In the genomic region with DNA sequence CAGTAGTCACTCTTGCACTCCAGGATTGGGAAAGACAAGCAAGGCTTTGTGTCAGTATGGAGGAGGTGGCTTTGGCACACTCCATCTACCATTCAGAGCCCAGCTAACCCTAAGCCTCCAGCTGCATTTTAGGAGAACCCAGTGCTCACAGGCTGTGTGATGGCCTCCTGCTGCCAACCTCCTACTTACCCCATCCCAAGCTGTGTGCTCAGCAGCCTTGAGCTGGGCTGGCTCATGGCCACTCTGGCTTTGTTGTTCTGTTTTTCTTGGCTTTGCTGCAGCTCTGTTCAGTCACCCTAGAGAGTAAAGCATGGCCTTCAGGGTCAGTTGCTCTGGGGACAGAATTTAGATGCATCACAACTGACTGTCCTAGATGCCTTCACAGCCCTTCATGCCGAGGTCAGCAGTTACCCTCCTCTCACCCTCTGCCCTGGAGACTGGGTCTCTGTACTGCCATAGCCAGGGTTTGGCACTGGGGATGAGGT, we compare ENCODE assay signal across 10 mouse cellular contexts. TPM values are rescaled to one million over a fixed set of nuclear protein-coding genes. Genes with fewer than 3 reads are reported as not detected.
DNase-seq lines count a peak whose midpoint lies in the region; ATAC-seq and TF ChIP-seq lines count a peak whose summit lies in the region.
"Had no signal": no experiment of that assay in that cellular context is flagged by ENCODE, and none has a peak within 500 bp of the region (broad histone marks: within the 10 kb centered on the region; RNA-seq: fewer than 3 reads in every experiment).

No protein-coding gene starts in this region.

- no peaks in the 10 kb centered on the region for H3K36me3 ChIP-seq in embryonic facial prominence, embryonic 14.5 days (ENCODE audit: control insufficient read depth, insufficient read depth, low read length)
- no peaks in the 10 kb centered on the region for H3K36me3 ChIP-seq in embryonic facial prominence, embryonic 10.5 days (replicated peaks)
- no peaks in the 10 kb centered on the region for H3K36me3 ChIP-seq in kidney, embryonic 15.5 days
- no peaks in the 10 kb centered on the region for H3K36me3 ChIP-seq in liver, postnatal 0 days (replicated peaks; ENCODE audit: insufficient read depth, low read length)
- no peaks in the 10 kb centered on the region for H3K36me3 ChIP-seq in stomach, postnatal 0 days (ENCODE audit: control insufficient read depth, insufficient read depth, low read length)

- no peak overlapping the region for H3K9ac ChIP-seq in embryonic facial prominence, embryonic 14.5 days (ENCODE audit: low read depth, low read length)
- no peak overlapping the region for H3K9ac ChIP-seq in kidney, embryonic 15.5 days
- no peak overlapping the region for H3K9ac ChIP-seq in liver, postnatal 0 days (replicated peaks)
- H3K9ac ChIP-seq in stomach, postnatal 0 days (ENCODE audit: low read length), result no peak overlapping the region

- no peak for TF ChIP-seq CTCF in liver, postnatal 0 days (IDR thresholded peaks at IDR 0.05; ENCODE audit: low read depth)
- no peak for TF ChIP-seq CTCF in stomach, postnatal 0 days (IDR thresholded peaks at IDR 0.05; ENCODE audit: low read depth)

- no peak for TF ChIP-seq EP300 in liver, postnatal 0 days (IDR thresholded peaks at IDR 0.05; ENCODE audit: low read depth)
- no peak for TF ChIP-seq EP300 in stomach, postnatal 0 days (optimal IDR thresholded peaks at IDR 0.05)

- WGBS in embryonic facial prominence, embryonic 14.5 days, result 42% methylated on average over 1 of the region's 1 CpGs
- 74% methylated on average over 1 of the region's 1 CpGs for WGBS in embryonic facial prominence, embryonic 10.5 days
- WGBS in kidney, embryonic 15.5 days, result 64% methylated on average over 1 of the region's 1 CpGs
- WGBS in liver, postnatal 0 days (ENCODE audit: insufficient replicate concordance), result 67% methylated on average over 1 of the region's 1 CpGs
- 63% methylated on average over 1 of the region's 1 CpGs for WGBS in stomach, postnatal 0 days

- no peak overlapping the region for H3K4me3 ChIP-seq in embryonic facial prominence, embryonic 14.5 days (ENCODE audit: low read depth, low read length)
- H3K4me3 ChIP-seq in embryonic facial prominence, embryonic 10.5 days, result no peak overlapping the region
- no peak overlapping the region for H3K4me3 ChIP-seq in kidney, embryonic 15.5 days (replicated peaks)
- no peak overlapping the region for H3K4me3 ChIP-seq in liver, postnatal 0 days (ENCODE audit: low read depth, low read length)
- no peak overlapping the region for H3K4me3 ChIP-seq in stomach, postnatal 0 days (ENCODE audit: low read depth, low read length)

- no peaks in the 10 kb centered on the region for H3K27me3 ChIP-seq in embryonic facial prominence, embryonic 14.5 days (replicated peaks; ENCODE audit: control insufficient read depth, insufficient read depth, low read length)
- no peaks in the 10 kb centered on the region for H3K27me3 ChIP-seq in embryonic facial prominence, embryonic 10.5 days (replicated peaks; ENCODE audit: low read depth, poor library complexity, severe bottlenecking)
- no peaks in the 10 kb centered on the region for H3K27me3 ChIP-seq in kidney, embryonic 15.5 days
- no peaks in the 10 kb centered on the region for H3K27me3 ChIP-seq in liver, postnatal 0 days (ENCODE audit: insufficient read depth, low read length)
- no peaks in the 10 kb centered on the region for H3K27me3 ChIP-seq in stomach, postnatal 0 days (ENCODE audit: control insufficient read depth, insufficient read depth, low read length)

- no peaks in the 10 kb centered on the region for H3K9me3 ChIP-seq in embryonic facial prominence, embryonic 14.5 days (ENCODE audit: control insufficient read depth, low read length)
- H3K9me3 ChIP-seq in embryonic facial prominence, embryonic 10.5 days, result no peaks in the 10 kb centered on the region
- no peaks in the 10 kb centered on the region for H3K9me3 ChIP-seq in kidney, embryonic 15.5 days (replicated peaks)
- H3K9me3 ChIP-seq in liver, postnatal 0 days (ENCODE audit: low read length), result no peaks in the 10 kb centered on the region
- H3K9me3 ChIP-seq in stomach, postnatal 0 days (ENCODE audit: control insufficient read depth, low read length), result no peaks in the 10 kb centered on the region

- H3K4me2 ChIP-seq in embryonic facial prominence, embryonic 14.5 days (ENCODE audit: low read depth, low read length), result no peak overlapping the region
- no peak overlapping the region for H3K4me2 ChIP-seq in kidney, embryonic 15.5 days
- no peak overlapping the region for H3K4me2 ChIP-seq in liver, postnatal 0 days (ENCODE audit: low read depth, low read length)
- H3K4me2 ChIP-seq in stomach, postnatal 0 days (replicated peaks; ENCODE audit: low read depth), result no peak overlapping the region

- H3K27ac ChIP-seq in embryonic facial prominence, embryonic 14.5 days (replicated peaks; ENCODE audit: low read depth, low read length), result no peak overlapping the region
- H3K27ac ChIP-seq in embryonic facial prominence, embryonic 10.5 days (replicated peaks), result no peak overlapping the region
- no peak overlapping the region for H3K27ac ChIP-seq in kidney, embryonic 15.5 days
- peak overlapping the region; percentile 71 for H3K27ac ChIP-seq in liver, postnatal 0 days (ENCODE audit: low read depth)
- H3K27ac ChIP-seq in stomach, postnatal 0 days (replicated peaks), result no peak overlapping the region

- ATAC-seq in embryonic facial prominence, embryonic 14.5 days (ENCODE audit: low read depth), result peak; percentile 22; the same call in 1 of the 2 replicates
- ATAC-seq in kidney, embryonic 15.5 days (replicated peaks; ENCODE audit: low FRiP score), result peak; percentile 77
- peak; percentile 94 for ATAC-seq in liver, postnatal 0 days
- ATAC-seq in stomach, postnatal 0 days (ENCODE audit: low FRiP score, low TSS enrichment), result 0 out of 2 replicates have a peak, but pooled peaks have one; percentile 53

- no peaks in the 10 kb centered on the region for H3K4me1 ChIP-seq in embryonic facial prominence, embryonic 14.5 days (ENCODE audit: control insufficient read depth, insufficient read depth, low read length)
- H3K4me1 ChIP-seq in embryonic facial prominence, embryonic 10.5 days, result 0 out of 2 replicates have a peak, but pooled peaks cover 3% of the 10 kb centered on the region
- H3K4me1 ChIP-seq in kidney, embryonic 15.5 days, result peaks cover 6% of the 10 kb centered on the region
- peaks cover 3% of the 10 kb centered on the region; the same call in 1 of the 2 replicates for H3K4me1 ChIP-seq in liver, postnatal 0 days (ENCODE audit: insufficient read depth)
- H3K4me1 ChIP-seq in stomach, postnatal 0 days (replicated peaks; ENCODE audit: control insufficient read depth, insufficient read depth), result no peaks in the 10 kb centered on the region

- DNase-seq in embryonic facial prominence, embryonic 14.5 days (ENCODE audit: low spot score), result no peak
- no peak for DNase-seq in embryonic facial prominence, embryonic 10.5 days (ENCODE audit: low spot score)
- peak; percentile 95 for DNase-seq in adipocyte (ENCODE audit: low spot score)
- DNase-seq in fibroblast of lung, adult 2 months (ENCODE audit: low read depth), result peak; percentile 89
- peak; percentile 32 for DNase-seq in liver, postnatal 0 days
- no peak for DNase-seq in stomach, postnatal 0 days (ENCODE audit: low spot score)
- DNase-seq in thymus, postnatal 4 days, result no peak

RNA-seq across cellular contexts. Expression of a gene that starts 12.7 kb away (rescaled TPM):
- polyA plus RNA-seq in embryonic facial prominence, embryonic 14.5 days (2014; fragmentation: Nextera tagmentation; extraction: Ambion mirVana), result not detected in 2 replicates
- polyA plus RNA-seq in embryonic facial prominence, embryonic 10.5 days (2016; fragmentation: Nextera tagmentation; extraction: Ambion mirVana), result not detected in 2 replicates
- 1.2 and 1.5 TPM in 2 replicates for polyA plus RNA-seq in kidney, embryonic 15.5 days (2015; fragmentation: Nextera tagmentation; extraction: Ambion mirVana)
- polyA plus RNA-seq in liver, postnatal 0 days (2015; fragmentation: Nextera tagmentation; extraction: Ambion mirVana), result 1.3 and 1.7 TPM in 2 replicates
- not detected in 2 replicates for polyA plus RNA-seq in stomach, postnatal 0 days (2015; fragmentation: Nextera tagmentation; extraction: Ambion mirVana)
- polyA plus RNA-seq: limb, embryonic 14.5 days; stomach, embryonic 14.5 days had no signal

RNA-seq across cellular contexts. Expression of a gene that starts 24.4 kb away (rescaled TPM):
- not detected in 2 replicates for polyA plus RNA-seq in embryonic facial prominence, embryonic 14.5 days (2014; fragmentation: Nextera tagmentation; extraction: Ambion mirVana)
- polyA plus RNA-seq in embryonic facial prominence, embryonic 10.5 days (2016; fragmentation: Nextera tagmentation; extraction: Ambion mirVana), result not detected in 2 replicates
- polyA plus RNA-seq in kidney, embryonic 15.5 days (2015; fragmentation: Nextera tagmentation; extraction: Ambion mirVana), result 1.3 TPM in 2 replicates
- not detected in 2 replicates for polyA plus RNA-seq in liver, postnatal 0 days (2015; fragmentation: Nextera tagmentation; extraction: Ambion mirVana)
- 0.25 TPM in 1 of 2 replicates, not detected in the other for polyA plus RNA-seq in stomach, postnatal 0 days (2015; fragmentation: Nextera tagmentation; extraction: Ambion mirVana)
- polyA plus RNA-seq: stomach, embryonic 14.5 days had no signal

RNA-seq across cellular contexts. Expression of a gene that starts 35.5 kb away (rescaled TPM):
- polyA plus RNA-seq in embryonic facial prominence, embryonic 14.5 days (2014; fragmentation: Nextera tagmentation; extraction: Ambion mirVana), result 0.21 TPM in 1 of 2 replicates, not detected in the other
- not detected in 2 replicates for polyA plus RNA-seq in embryonic facial prominence, embryonic 10.5 days (2016; fragmentation: Nextera tagmentation; extraction: Ambion mirVana)
- polyA plus RNA-seq in kidney, embryonic 15.5 days (2015; fragmentation: Nextera tagmentation; extraction: Ambion mirVana), result not detected in 2 replicates
- not detected in 2 replicates for polyA plus RNA-seq in liver, postnatal 0 days (2015; fragmentation: Nextera tagmentation; extraction: Ambion mirVana)
- polyA plus RNA-seq in stomach, postnatal 0 days (2015; fragmentation: Nextera tagmentation; extraction: Ambion mirVana), result 0.25 and 0.30 TPM in 2 replicates
- polyA plus RNA-seq: limb, embryonic 14.5 days; stomach, embryonic 14.5 days had no signal

RNA-seq across cellular contexts. Expression of a gene that starts 35.5 kb away (rescaled TPM):
- polyA plus RNA-seq in embryonic facial prominence, embryonic 14.5 days (2014; fragmentation: Nextera tagmentation; extraction: Ambion mirVana), result not detected in 2 replicates
- not detected in 2 replicates for polyA plus RNA-seq in embryonic facial prominence, embryonic 10.5 days (2016; fragmentation: Nextera tagmentation; extraction: Ambion mirVana)
- polyA plus RNA-seq in kidney, embryonic 15.5 days (2015; fragmentation: Nextera tagmentation; extraction: Ambion mirVana), result 0.24 TPM in 1 of 2 replicates, not detected in the other
- polyA plus RNA-seq in liver, postnatal 0 days (2015; fragmentation: Nextera tagmentation; extraction: Ambion mirVana), result not detected in 2 replicates
- polyA plus RNA-seq in stomach, postnatal 0 days (2015; fragmentation: Nextera tagmentation; extraction: Ambion mirVana), result not detected in 2 replicates
- polyA plus RNA-seq: stomach, embryonic 14.5 days had no signal

RNA-seq across cellular contexts. Expression of a gene that starts 48.4 kb away (rescaled TPM):
- 2.4 TPM in 2 replicates for polyA plus RNA-seq in embryonic facial prominence, embryonic 14.5 days (2014; fragmentation: Nextera tagmentation; extraction: Ambion mirVana)
- 2.8 and 3.3 TPM in 2 replicates for polyA plus RNA-seq in embryonic facial prominence, embryonic 10.5 days (2016; fragmentation: Nextera tagmentation; extraction: Ambion mirVana)
- 5.9 and 6.3 TPM in 2 replicates for polyA plus RNA-seq in kidney, embryonic 15.5 days (2015; fragmentation: Nextera tagmentation; extraction: Ambion mirVana)
- 2.0 and 2.5 TPM in 2 replicates for polyA plus RNA-seq in liver, postnatal 0 days (2015; fragmentation: Nextera tagmentation; extraction: Ambion mirVana)
- polyA plus RNA-seq in stomach, postnatal 0 days (2015; fragmentation: Nextera tagmentation; extraction: Ambion mirVana), result 1.7 and 2.6 TPM in 2 replicates

Comparison
In these comparisons a context has a peak if more than half of its experiments do, and no peak if none do; other contexts are left out.
1. ATAC-seq: peak in every context shown above with its lines; median percentile 94 in liver, postnatal 0 days; 77 in kidney, embryonic 15.5 days; 53 in stomach, postnatal 0 days; 22 in embryonic facial prominence, embryonic 14.5 days.
2. DNase-seq: peak in adipocyte (single experiment), fibroblast of lung, adult 2 months (single experiment) and liver, postnatal 0 days (single experiment); none in embryonic facial prominence, embryonic 14.5 days (single experiment), embryonic facial prominence, embryonic 10.5 days (single experiment), stomach, postnatal 0 days (single experiment) and thymus, postnatal 4 days (single experiment).